ENCODE assay signal across 24 mouse cellular contexts in the genomic region with DNA sequence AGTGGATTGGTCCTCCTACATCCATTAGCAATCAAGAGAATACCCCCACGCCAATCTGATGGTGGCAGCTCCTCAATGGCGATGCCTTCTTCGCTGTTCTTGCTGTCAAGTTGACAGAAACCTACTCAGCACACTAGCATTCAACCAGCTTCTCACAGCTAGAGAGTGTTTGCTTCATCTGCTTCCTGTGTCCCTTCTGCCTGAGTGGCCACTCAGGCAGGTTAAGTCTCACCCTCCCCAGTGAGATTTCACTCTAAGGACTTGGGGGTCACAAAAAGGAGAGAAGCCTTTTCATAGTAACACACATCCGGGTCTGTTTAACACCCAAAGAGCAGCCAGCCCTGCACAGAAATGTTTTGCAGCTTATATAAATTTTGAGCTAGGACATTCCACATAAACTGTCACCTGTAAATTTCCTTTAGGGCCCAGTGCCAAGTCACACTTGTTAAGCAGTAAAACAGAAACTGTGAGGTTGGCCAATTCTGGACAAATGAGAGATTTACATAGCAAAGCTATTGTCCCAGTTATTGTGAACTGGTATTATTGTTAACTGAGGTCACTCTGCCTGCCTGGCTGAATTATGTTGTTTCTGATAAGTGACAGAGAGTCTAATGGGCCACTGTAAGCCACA. TPM values are rescaled to one million over a fixed set of nuclear protein-coding genes. Genes with fewer than 3 reads are reported as not detected.
DNase-seq lines count a peak whose midpoint lies in the region; ATAC-seq and TF ChIP-seq lines count a peak whose summit lies in the region.
"Had no signal": no experiment of that assay in that cellular context is flagged by ENCODE, and none has a peak within 500 bp of the region (broad histone marks: within the 10 kb centered on the region; RNA-seq: fewer than 3 reads in every experiment).

No protein-coding gene starts in this region.

- WGBS in heart, embryonic 13.5 days: 69% methylated on average over 4 of the region's 4 CpGs
- 79% methylated on average over 4 of the region's 4 CpGs for WGBS in heart, embryonic 10.5 days
- 70% methylated on average over 4 of the region's 4 CpGs for WGBS in kidney, postnatal 0 days
- WGBS in limb, embryonic 12.5 days: 66% methylated on average over 4 of the region's 4 CpGs

- H3K4me3 ChIP-seq in heart, embryonic 13.5 days: no peak overlapping the region
- no peak overlapping the region for H3K4me3 ChIP-seq in heart, embryonic 10.5 days
- H3K4me3 ChIP-seq in kidney, postnatal 0 days (replicated peaks; ENCODE audit: low read depth, low read length): no peak overlapping the region
- H3K4me3 ChIP-seq in limb, embryonic 12.5 days (replicated peaks): no peak overlapping the region
- H3K4me3 ChIP-seq: gastrocnemius, adult 2 months; heart, embryonic 15.5 days; hindbrain, embryonic 15.5 days; limb, embryonic 15.5 days; liver, embryonic 15.5 days; midbrain, embryonic 13.5 days; neural tube, embryonic 12.5 days had no signal

- H3K27ac ChIP-seq in heart, embryonic 13.5 days (replicated peaks): no peak overlapping the region
- no peak overlapping the region for H3K27ac ChIP-seq in heart, embryonic 10.5 days
- H3K27ac ChIP-seq in kidney, postnatal 0 days: peak overlapping the region; percentile 76
- H3K27ac ChIP-seq in limb, embryonic 12.5 days: peak overlapping the region; percentile 36; the same call in 1 of the 2 replicates
- H3K27ac ChIP-seq: gastrocnemius, adult 2 months; heart, embryonic 15.5 days; hindbrain, embryonic 15.5 days; limb, embryonic 15.5 days; liver, embryonic 15.5 days; midbrain, embryonic 13.5 days; neural tube, embryonic 12.5 days had no signal

- peaks cover 7% of the 10 kb centered on the region; the same call in 1 of the 2 replicates for H3K27me3 ChIP-seq in heart, embryonic 13.5 days (replicated peaks)
- no peaks in the 10 kb centered on the region for H3K27me3 ChIP-seq in heart, embryonic 10.5 days (ENCODE audit: insufficient read depth, poor library complexity, severe bottlenecking)
- H3K27me3 ChIP-seq in kidney, postnatal 0 days (ENCODE audit: insufficient read depth, low read length): no peaks in the 10 kb centered on the region
- no peaks in the 10 kb centered on the region; the same call in 1 of the 2 replicates for H3K27me3 ChIP-seq in limb, embryonic 12.5 days
- H3K27me3 ChIP-seq: hindbrain, embryonic 15.5 days; limb, embryonic 15.5 days; liver, embryonic 15.5 days; midbrain, embryonic 13.5 days; neural tube, embryonic 12.5 days had no signal

- H3K9ac ChIP-seq in heart, embryonic 13.5 days: 0 out of 2 replicates have a peak overlapping the region, but pooled peaks have one; percentile 6
- no peak overlapping the region for H3K9ac ChIP-seq in kidney, postnatal 0 days (ENCODE audit: low read depth, low read length)
- no peak overlapping the region for H3K9ac ChIP-seq in limb, embryonic 12.5 days (replicated peaks)
- H3K9ac ChIP-seq: heart, embryonic 15.5 days; hindbrain, embryonic 15.5 days; limb, embryonic 15.5 days; liver, embryonic 15.5 days; midbrain, embryonic 13.5 days; neural tube, embryonic 12.5 days had no signal

- H3K36me3 ChIP-seq in heart, embryonic 13.5 days: no peaks in the 10 kb centered on the region
- H3K36me3 ChIP-seq in heart, embryonic 10.5 days: no peaks in the 10 kb centered on the region
- H3K36me3 ChIP-seq in kidney, postnatal 0 days (ENCODE audit: insufficient read depth, low read length): no peaks in the 10 kb centered on the region
- H3K36me3 ChIP-seq in limb, embryonic 12.5 days: no peaks in the 10 kb centered on the region
- H3K36me3 ChIP-seq: G1E; heart, embryonic 15.5 days; hindbrain, embryonic 15.5 days; limb, embryonic 15.5 days; liver, embryonic 15.5 days; midbrain, embryonic 13.5 days; neural tube, embryonic 12.5 days had no signal

- TF ChIP-seq CTCF in kidney, postnatal 0 days (IDR thresholded peaks at IDR 0.05; ENCODE audit: low read depth): no peak

- H3K4me2 ChIP-seq in heart, embryonic 13.5 days: no peak overlapping the region
- no peak overlapping the region for H3K4me2 ChIP-seq in kidney, postnatal 0 days (ENCODE audit: low read length)
- no peak overlapping the region for H3K4me2 ChIP-seq in limb, embryonic 12.5 days
- H3K4me2 ChIP-seq: heart, embryonic 15.5 days; hindbrain, embryonic 15.5 days; limb, embryonic 15.5 days; liver, embryonic 15.5 days; midbrain, embryonic 13.5 days; neural tube, embryonic 12.5 days had no signal

- no peaks in the 10 kb centered on the region for H3K4me1 ChIP-seq in heart, embryonic 13.5 days
- no peaks in the 10 kb centered on the region for H3K4me1 ChIP-seq in heart, embryonic 10.5 days
- peaks cover 12% of the 10 kb centered on the region for H3K4me1 ChIP-seq in kidney, postnatal 0 days (replicated peaks; ENCODE audit: insufficient read depth, low read length)
- H3K4me1 ChIP-seq in limb, embryonic 12.5 days (replicated peaks): peaks cover 16% of the 10 kb centered on the region
- H3K4me1 ChIP-seq: heart, embryonic 15.5 days; hindbrain, embryonic 15.5 days; limb, embryonic 15.5 days; liver, embryonic 15.5 days; midbrain, embryonic 13.5 days; neural tube, embryonic 12.5 days had no signal

- no peaks in the 10 kb centered on the region for H3K9me3 ChIP-seq in heart, embryonic 13.5 days
- no peaks in the 10 kb centered on the region for H3K9me3 ChIP-seq in heart, embryonic 10.5 days
- H3K9me3 ChIP-seq in kidney, postnatal 0 days (replicated peaks; ENCODE audit: low read length): no peaks in the 10 kb centered on the region
- 0 out of 2 replicates have a peak, but pooled peaks cover 6% of the 10 kb centered on the region for H3K9me3 ChIP-seq in limb, embryonic 12.5 days
- H3K9me3 ChIP-seq: G1E; heart, embryonic 15.5 days; hindbrain, embryonic 15.5 days; limb, embryonic 15.5 days; liver, embryonic 15.5 days; midbrain, embryonic 13.5 days; neural tube, embryonic 12.5 days had no signal

- DNase-seq in heart, embryonic 10.5 days (ENCODE audit: low spot score): no peak
- peak; percentile 74 for DNase-seq in kidney, postnatal 0 days (ENCODE audit: low spot score)
- peak; percentile 52 for DNase-seq in lung, postnatal 25 days (ENCODE audit: low spot score)
- DNase-seq in embryo, embryonic 9.5 days (ENCODE audit: extremely low spot score): no peak
- DNase-seq in Muller cell, postnatal 12 days (ENCODE audit: inconsistent ontology term): no peak
- DNase-seq in spleen, postnatal 36 days (ENCODE audit: low spot score in 2 of 2): no peak
- DNase-seq: adrenal gland, postnatal 36 days; cerebellum, adult 11-12 months; cerebellum, postnatal 14 days; gastrocnemius, adult 2 months; heart, postnatal 4 days; right cerebral cortex, postnatal 14 days had no signal

- no peak for ATAC-seq in heart, embryonic 13.5 days (ENCODE audit: extremely low read depth, insufficient number of reproducible peaks, low FRiP score, low TSS enrichment)
- no peak; the same call in 1 of the 2 replicates for ATAC-seq in kidney, postnatal 0 days (replicated peaks; ENCODE audit: low FRiP score, low read depth)
- ATAC-seq in limb, embryonic 12.5 days (ENCODE audit: insufficient number of reproducible peaks, insufficient read depth, low FRiP score, low TSS enrichment, low read depth): no peak
- ATAC-seq: intestine, embryonic 16.5 days; midbrain, embryonic 13.5 days had no signal

RNA-seq across cellular contexts. Expression of a gene that starts 13.7 kb away (rescaled TPM):
- polyA plus RNA-seq in heart, embryonic 13.5 days (2015; fragmentation: Nextera tagmentation; extraction: Ambion mirVana): 15.0 and 16.1 TPM in 2 replicates
- polyA plus RNA-seq in heart, embryonic 10.5 days (2016; fragmentation: Nextera tagmentation; extraction: Ambion mirVana): 19.2 and 20.1 TPM in 2 replicates
- 28.8 and 31.8 TPM in 2 replicates for polyA plus RNA-seq in kidney, postnatal 0 days (2015; fragmentation: Nextera tagmentation; extraction: Ambion mirVana)
- polyA plus RNA-seq in limb, embryonic 12.5 days (2016; fragmentation: Nextera tagmentation; extraction: Ambion mirVana): 20.0 and 20.5 TPM in 2 replicates

RNA-seq across cellular contexts. Expression of a gene that starts 16.4 kb away (rescaled TPM):
- 80.5 and 82.6 TPM in 2 replicates for polyA plus RNA-seq in heart, embryonic 13.5 days (2015; fragmentation: Nextera tagmentation; extraction: Ambion mirVana)
- 125 and 201 TPM in 2 replicates for polyA plus RNA-seq in heart, embryonic 10.5 days (2016; fragmentation: Nextera tagmentation; extraction: Ambion mirVana)
- 77.9 and 88.6 TPM in 2 replicates for polyA plus RNA-seq in kidney, postnatal 0 days (2015; fragmentation: Nextera tagmentation; extraction: Ambion mirVana)
- polyA plus RNA-seq in limb, embryonic 12.5 days (2016; fragmentation: Nextera tagmentation; extraction: Ambion mirVana): 187 and 189 TPM in 2 replicates

RNA-seq across cellular contexts. Expression of a gene that starts 42.7 kb away (rescaled TPM):
- 0.07 and 0.08 TPM in 2 replicates for polyA plus RNA-seq in heart, embryonic 13.5 days (2015; fragmentation: Nextera tagmentation; extraction: Ambion mirVana)
- polyA plus RNA-seq in heart, embryonic 10.5 days (2016; fragmentation: Nextera tagmentation; extraction: Ambion mirVana): not detected in 2 replicates
- polyA plus RNA-seq in kidney, postnatal 0 days (2015; fragmentation: Nextera tagmentation; extraction: Ambion mirVana): not detected in 2 replicates
- polyA plus RNA-seq in limb, embryonic 12.5 days (2016; fragmentation: Nextera tagmentation; extraction: Ambion mirVana): not detected in 2 replicates
- polyA plus RNA-seq: forebrain, embryonic 11.5 days; G1E; heart, embryonic 15.5 days; hindbrain, embryonic 15.5 days; intestine, embryonic 16.5 days; limb, embryonic 15.5 days; liver, embryonic 15.5 days; midbrain, embryonic 13.5 days; stomach, embryonic 16.5 days had no signal

Comparison
In these comparisons a context has a peak if more than half of its experiments do, and no peak if none do; other contexts are left out.
1. H3K27ac ChIP-seq: peak in kidney, postnatal 0 days (single experiment) and limb, embryonic 12.5 days (single experiment); none in heart, embryonic 13.5 days (single experiment) and heart, embryonic 10.5 days (single experiment).
2. DNase-seq: peak in kidney, postnatal 0 days (single experiment) and lung, postnatal 25 days (single experiment); none in heart, embryonic 10.5 days (single experiment), embryo, embryonic 9.5 days (single experiment), Muller cell, postnatal 12 days (single experiment) and spleen, postnatal 36 days (0 of 2).